Mouse (Mus musculus): ENCODE results near the gene Olfr888. TPM values are rescaled to one million over a fixed set of nuclear protein-coding genes. Genes with fewer than 3 reads are reported as not detected.

The Olfr888 gene
- not detected in 2 replicates for polyA plus RNA-seq (2012; rRNA removed)

- no peak within 1 kb of the TSS for H3K4me3 ChIP-seq (ENCODE audit: control insufficient read depth, low read depth, low read length)
Observed at GRCm38 (mm10) chr9:38107828-38108227, at the start of gene Olfr888. Gene Olfr888 (plus strand): TSS chr9:38108128.

GRCm38 (mm10) chr9:38061022-38061421 is 46.9 kb upstream of the Olfr888 start, which contains the start of gene Olfr885:
Gene Olfr885 (plus strand): TSS chr9:38061322.
- TF ChIP-seq POLR2A (IDR thresholded peaks at IDR 0.05; ENCODE audit: control insufficient read depth, low read depth, low read length): no peak
- no peak for TF ChIP-seq CTCF (IDR thresholded peaks at IDR 0.05; ENCODE audit: control insufficient read depth, insufficient read depth, insufficient replicate concordance, low read depth, low read length)
- H3K4me3 ChIP-seq (ENCODE audit: control insufficient read depth, low read depth, low read length): no peak within 1 kb of the TSS

More at GRCm38 (mm10) chr9:38107828-38108227, at the start of gene Olfr888:
- Histone ChIP-seq H3K27me3 (ENCODE audit: control insufficient read depth, insufficient read depth, low read length) (no peaks in the 10 kb centered on the region), H3K4me1 (ENCODE audit: control insufficient read depth, insufficient read depth, low read length) (no peaks in the 10 kb centered on the region), H3K27ac (ENCODE audit: control insufficient read depth, insufficient read depth, low read depth, low read length) (no peak within 1 kb of the TSS), H3K36me3 (ENCODE audit: control insufficient read depth, insufficient read depth, low read length) (no peaks in the 10 kb centered on the region)
- TF ChIP-seq CTCF (IDR thresholded peaks at IDR 0.05; ENCODE audit: control insufficient read depth, insufficient read depth, insufficient replicate concordance, low read depth, low read length) (no peak), POLR2A (IDR thresholded peaks at IDR 0.05; ENCODE audit: control insufficient read depth, low read depth, low read length) (no peak)

GRCm38 (mm10) chr9:38083772-38084171 is 24.2 kb upstream of the Olfr888 start, which contains the start of gene Olfr887:
Gene Olfr887 (plus strand): TSS chr9:38084072.
- no peaks in the 10 kb centered on the region for H3K4me1 ChIP-seq (ENCODE audit: control insufficient read depth, insufficient read depth, low read length)
- no peak for TF ChIP-seq CTCF (IDR thresholded peaks at IDR 0.05; ENCODE audit: control insufficient read depth, insufficient read depth, insufficient replicate concordance, low read depth, low read length)
- no peak for TF ChIP-seq POLR2A (IDR thresholded peaks at IDR 0.05; ENCODE audit: control insufficient read depth, low read depth, low read length)
- H3K27me3 ChIP-seq (ENCODE audit: control insufficient read depth, insufficient read depth, low read length): no peaks in the 10 kb centered on the region

More at GRCm38 (mm10) chr9:38061022-38061421, 46.9 kb upstream of the Olfr888 start, which contains the start of gene Olfr885:
- H3K27me3 ChIP-seq (ENCODE audit: control insufficient read depth, insufficient read depth, low read length): no peaks in the 10 kb centered on the region
- no peaks in the 10 kb centered on the region for H3K4me1 ChIP-seq (ENCODE audit: control insufficient read depth, insufficient read depth, low read length)
- H3K27ac ChIP-seq (ENCODE audit: control insufficient read depth, insufficient read depth, low read depth, low read length): no peak within 1 kb of the TSS
- H3K36me3 ChIP-seq (ENCODE audit: control insufficient read depth, insufficient read depth, low read length): no peaks in the 10 kb centered on the region

GRCm38 (mm10) chr9:38114898-38115297 is 7.0 kb downstream of the Olfr888 start, which contains the start of gene Olfr889:
Gene Olfr889 (plus strand): TSS chr9:38115198.
- Histone ChIP-seq H3K27ac (ENCODE audit: control insufficient read depth, insufficient read depth, low read depth, low read length) (no peak within 1 kb of the TSS), H3K36me3 (ENCODE audit: control insufficient read depth, insufficient read depth, low read length) (no peaks in the 10 kb centered on the region), H3K27me3 (ENCODE audit: control insufficient read depth, insufficient read depth, low read length) (no peaks in the 10 kb centered on the region), H3K4me3 (ENCODE audit: control insufficient read depth, low read depth, low read length) (no peak within 1 kb of the TSS), H3K4me1 (ENCODE audit: control insufficient read depth, insufficient read depth, low read length) (no peaks in the 10 kb centered on the region)
- TF ChIP-seq POLR2A (IDR thresholded peaks at IDR 0.05; ENCODE audit: control insufficient read depth, low read depth, low read length): no peak

More at GRCm38 (mm10) chr9:38083772-38084171, 24.2 kb upstream of the Olfr888 start, which contains the start of gene Olfr887:
- Histone ChIP-seq H3K27ac (ENCODE audit: control insufficient read depth, insufficient read depth, low read depth, low read length) (no peak within 1 kb of the TSS), H3K36me3 (ENCODE audit: control insufficient read depth, insufficient read depth, low read length) (no peaks in the 10 kb centered on the region), H3K4me3 (ENCODE audit: control insufficient read depth, low read depth, low read length) (no peak within 1 kb of the TSS)

GRCm38 (mm10) chr9:38142217-38142616 is 34.3 kb downstream of the Olfr888 start, which contains the start of gene Olfr890:
Gene Olfr890 (plus strand): TSS chr9:38142517.
- TF ChIP-seq CTCF (IDR thresholded peaks at IDR 0.05; ENCODE audit: control insufficient read depth, insufficient read depth, insufficient replicate concordance, low read depth, low read length) (no peak), POLR2A (IDR thresholded peaks at IDR 0.05; ENCODE audit: control insufficient read depth, low read depth, low read length) (no peak)
- no peak within 1 kb of the TSS for H3K4me3 ChIP-seq (ENCODE audit: control insufficient read depth, low read depth, low read length)
- no peaks in the 10 kb centered on the region for H3K36me3 ChIP-seq (ENCODE audit: control insufficient read depth, insufficient read depth, low read length)
- H3K4me1 ChIP-seq (ENCODE audit: control insufficient read depth, insufficient read depth, low read length): no peaks in the 10 kb centered on the region
- H3K27me3 ChIP-seq (ENCODE audit: control insufficient read depth, insufficient read depth, low read length): no peaks in the 10 kb centered on the region
- H3K27ac ChIP-seq (ENCODE audit: control insufficient read depth, insufficient read depth, low read depth, low read length): no peak within 1 kb of the TSS

Other genes with a start within 250 kb of the Olfr888 start
- gene Olfr145, start 211.4 kb upstream of the Olfr888 start, polyA plus RNA-seq (2012; rRNA removed): not detected in 2 replicates
- gene Olfr878, start 190.3 kb upstream of the Olfr888 start, polyA plus RNA-seq (2012; rRNA removed): not detected in 2 replicates
- gene Olfr881, start 116.3 kb upstream of the Olfr888 start, polyA plus RNA-seq (2012; rRNA removed): not detected in 2 replicates
- gene Olfr883, start 82.3 kb upstream of the Olfr888 start, polyA plus RNA-seq (2012; rRNA removed): not detected in 2 replicates
- not detected in 2 replicates for gene Olfr884, start 61.6 kb upstream of the Olfr888 start, polyA plus RNA-seq (2012; rRNA removed)
- gene Olfr885, start 46.8 kb upstream of the Olfr888 start, polyA plus RNA-seq (2012; rRNA removed): not detected in 2 replicates
- gene Olfr887, start 24.1 kb upstream of the Olfr888 start, polyA plus RNA-seq (2012; rRNA removed): not detected in 2 replicates
- gene Olfr889, start 7.1 kb downstream of the Olfr888 start, polyA plus RNA-seq (2012; rRNA removed): not detected in 2 replicates
- not detected in 2 replicates for gene Olfr890, start 34.4 kb downstream of the Olfr888 start, polyA plus RNA-seq (2012; rRNA removed)
- gene Olfr891, start 72.7 kb downstream of the Olfr888 start, polyA plus RNA-seq (2012; rRNA removed): not detected in 2 replicates
- gene Olfr893, start 100.2 kb downstream of the Olfr888 start, polyA plus RNA-seq (2012; rRNA removed): 0.09 TPM in 1 of 2 replicates, not detected in the other
- not detected in 2 replicates for gene Olfr894, start 109.9 kb downstream of the Olfr888 start, polyA plus RNA-seq (2012; rRNA removed)
- not detected in 2 replicates for gene Olfr143, start 144.6 kb downstream of the Olfr888 start, polyA plus RNA-seq (2012; rRNA removed)
- not detected in 2 replicates for gene Olfr895, start 159.7 kb downstream of the Olfr888 start, polyA plus RNA-seq (2012; rRNA removed)
- gene Olfr896-ps1, start 183.0 kb downstream of the Olfr888 start, polyA plus RNA-seq (2012; rRNA removed): 0.16 and 0.18 TPM in 2 replicates
- 0.04 and 0.12 TPM in 2 replicates for gene Olfr25, start 220.9 kb downstream of the Olfr888 start, polyA plus RNA-seq (2012; rRNA removed)
- 0.25 TPM in 1 of 2 replicates, not detected in the other for gene Olfr898, start 240.3 kb downstream of the Olfr888 start, polyA plus RNA-seq (2012; rRNA removed)

Data from testis, adult 2 months (tissue).